Mouse (Mus musculus): Measurements from ENCODE around the gene Jmjd1c.

Jmjd1c gene

GRCm38 (mm10) chr10:67095798-67096620 is at the start of gene Jmjd1c:
Gene Jmjd1c, plus strand, starts transcription at chr10:67096125.
- DNase-seq (ENCODE audit: low spot score in 2 of 2): peak; percentile 71 to 75

GRCm38 (mm10) chr10:67047712-67048645 is 47.9 kb upstream of the Jmjd1c start:
- no peak for DNase-seq (ENCODE audit: low spot score in 2 of 2)

DNA sequence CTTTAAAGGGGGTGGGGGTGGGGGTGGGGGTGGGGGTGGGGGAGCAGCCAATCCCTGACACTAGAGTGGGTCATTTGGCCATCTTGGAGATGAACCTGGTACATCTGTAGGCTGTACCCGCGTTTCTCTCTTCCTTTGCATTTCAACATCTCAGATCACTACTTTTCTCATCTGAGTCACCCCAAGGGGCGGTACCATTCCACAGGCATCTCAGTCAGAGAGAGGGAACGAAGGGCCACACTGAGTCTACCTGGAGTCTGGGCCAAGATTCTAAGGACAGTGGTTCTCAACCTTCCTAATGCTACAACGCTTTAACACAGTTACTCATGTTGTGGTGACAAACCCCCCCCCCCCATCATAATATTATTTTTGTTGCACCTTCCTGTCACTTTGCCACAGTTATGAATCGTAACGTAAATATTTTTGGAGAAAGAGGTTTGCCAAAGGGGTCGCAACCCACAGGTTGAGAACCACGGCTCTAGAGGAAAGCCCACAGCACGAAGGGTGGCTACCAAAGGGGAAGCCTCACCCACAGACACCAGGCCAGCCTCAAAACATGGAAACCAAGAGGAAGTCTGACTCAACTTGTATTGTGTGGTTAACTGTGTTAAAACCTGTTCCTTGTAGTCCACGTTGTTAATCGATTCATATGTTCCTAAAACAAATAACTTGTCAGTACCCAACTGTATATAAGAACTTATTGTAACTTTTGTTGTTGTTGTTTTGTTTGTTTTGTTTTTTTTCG is 46.9 kb upstream of the Jmjd1c start:
- no peak for DNase-seq (ENCODE audit: low spot score in 2 of 2)

- no peak for DNase-seq (ENCODE audit: low spot score in 2 of 2)
Measured at GRCm38 (mm10) chr10:67049621-67050020, 46.3 kb upstream of the Jmjd1c start.

DNA sequence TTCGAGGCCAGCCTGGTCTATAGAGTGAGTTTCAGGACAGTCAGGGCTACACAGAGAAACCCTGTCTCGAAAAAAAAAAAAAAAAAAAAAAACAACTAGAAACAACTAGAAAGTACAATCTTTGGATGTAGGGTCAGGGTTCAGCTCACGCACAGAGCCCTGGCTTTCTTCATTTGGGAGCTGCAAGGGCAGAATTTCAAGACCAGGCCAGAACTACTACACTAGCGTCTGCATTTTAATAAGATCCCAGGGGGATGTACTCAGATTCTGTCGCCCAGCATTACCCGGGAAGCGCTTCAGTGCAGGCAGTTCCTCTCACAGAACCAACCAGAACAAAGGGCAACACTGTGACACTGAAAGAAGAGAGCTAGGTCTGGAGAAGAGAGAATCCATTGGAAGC is 45.2 kb upstream of the Jmjd1c start:
- no peak for DNase-seq (ENCODE audit: low spot score in 2 of 2)

DNA sequence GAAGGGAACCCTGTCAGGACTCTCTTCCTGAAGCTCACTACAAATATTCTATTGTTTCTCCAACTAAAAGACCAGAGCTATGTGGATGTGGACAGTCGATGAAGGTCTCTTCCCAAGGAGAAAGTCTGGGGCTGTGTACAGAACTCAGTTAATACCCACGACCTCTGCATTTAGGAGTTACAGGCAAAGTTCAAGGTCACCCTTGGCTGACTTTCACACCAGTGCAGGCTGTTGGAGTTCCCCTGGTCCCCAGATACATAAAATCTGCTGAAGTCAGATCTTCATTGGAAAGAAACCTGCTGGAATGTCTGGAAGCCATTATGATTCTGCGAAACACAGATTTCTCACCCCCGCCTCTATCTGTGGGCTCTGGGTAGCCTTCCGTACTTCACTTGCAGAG is 44.5 kb upstream of the Jmjd1c start:
- no peak for DNase-seq (ENCODE audit: low spot score in 2 of 2)

DNA sequence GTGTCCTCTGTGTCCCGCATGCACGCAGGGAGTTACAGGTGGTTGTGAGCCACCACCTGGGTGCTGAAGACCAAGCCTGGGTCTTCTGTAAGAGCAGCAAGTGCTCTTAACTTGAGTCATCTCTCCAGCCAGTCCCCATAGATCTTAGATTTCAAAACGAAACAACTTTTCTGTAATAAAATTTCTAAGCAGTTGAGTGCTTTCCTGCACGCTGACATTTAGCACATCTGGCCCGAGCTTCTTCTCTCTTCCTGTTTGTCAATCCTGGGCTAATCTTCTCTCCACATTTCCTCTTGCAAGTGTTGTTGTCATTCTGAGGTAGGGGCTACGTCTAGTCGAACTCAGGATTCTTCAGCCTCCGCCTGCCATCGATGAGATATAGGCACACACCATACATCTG is 43.5 kb upstream of the Jmjd1c start:
- DNase-seq (ENCODE audit: low spot score in 2 of 2): no peak

- DNase-seq (ENCODE audit: low spot score in 2 of 2): no peak
Measured at GRCm38 (mm10) chr10:67053475-67053874, 42.5 kb upstream of the Jmjd1c start.

DNA sequence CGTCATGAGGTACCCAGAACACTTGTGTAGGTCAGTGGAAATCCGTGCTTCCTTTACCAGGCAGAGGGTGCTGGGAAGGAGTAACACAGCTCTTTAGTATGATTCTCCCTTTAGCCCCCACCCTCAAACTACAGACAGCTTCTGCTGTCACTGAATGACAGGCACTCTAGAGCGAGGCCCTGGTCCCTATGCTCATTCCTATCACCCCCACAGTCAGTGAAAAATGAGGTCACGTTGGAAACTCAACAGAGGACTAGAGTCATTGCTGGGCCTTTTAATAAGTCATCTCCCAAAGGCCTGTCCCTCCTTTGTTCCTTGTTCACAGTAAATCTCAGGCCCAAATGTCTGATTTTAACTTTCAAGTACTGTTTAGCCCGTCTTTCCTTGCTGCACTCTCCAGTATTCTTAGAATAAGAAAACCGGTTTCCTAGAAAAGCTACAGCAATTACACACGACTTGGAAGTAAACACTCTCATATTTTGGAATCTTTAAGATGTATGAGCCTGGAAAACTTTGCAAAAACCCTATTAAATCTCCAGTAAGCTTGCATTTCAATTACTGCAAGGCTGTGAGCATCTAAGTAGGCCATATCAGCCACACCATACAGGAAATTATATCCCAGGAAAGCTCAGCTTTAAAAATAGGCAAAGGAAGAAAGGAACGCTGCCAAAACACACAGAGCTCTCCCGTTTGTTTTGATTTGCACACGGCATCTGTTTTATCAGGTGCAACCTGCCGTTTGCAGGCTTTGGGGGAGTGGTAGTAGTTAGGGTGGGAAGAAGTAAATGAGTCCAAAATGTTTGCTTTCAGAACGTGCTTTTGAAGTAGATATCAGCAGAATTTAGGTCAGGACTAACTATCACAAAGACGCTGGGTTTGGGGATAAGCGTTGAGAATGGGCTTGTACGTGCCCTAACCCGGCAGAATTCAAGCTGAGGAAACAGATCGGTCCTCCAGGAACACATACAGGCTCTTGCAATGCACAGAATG is 39.8 kb upstream of the Jmjd1c start:
- DNase-seq (ENCODE audit: low spot score in 2 of 2): no peak

- DNase-seq (ENCODE audit: low spot score in 2 of 2): no peak
Measured at GRCm38 (mm10) chr10:67057208-67057607, 38.7 kb upstream of the Jmjd1c start.

- DNase-seq (ENCODE audit: low spot score in 2 of 2): no peak
Measured at GRCm38 (mm10) chr10:67057696-67058095, 38.2 kb upstream of the Jmjd1c start.

DNA sequence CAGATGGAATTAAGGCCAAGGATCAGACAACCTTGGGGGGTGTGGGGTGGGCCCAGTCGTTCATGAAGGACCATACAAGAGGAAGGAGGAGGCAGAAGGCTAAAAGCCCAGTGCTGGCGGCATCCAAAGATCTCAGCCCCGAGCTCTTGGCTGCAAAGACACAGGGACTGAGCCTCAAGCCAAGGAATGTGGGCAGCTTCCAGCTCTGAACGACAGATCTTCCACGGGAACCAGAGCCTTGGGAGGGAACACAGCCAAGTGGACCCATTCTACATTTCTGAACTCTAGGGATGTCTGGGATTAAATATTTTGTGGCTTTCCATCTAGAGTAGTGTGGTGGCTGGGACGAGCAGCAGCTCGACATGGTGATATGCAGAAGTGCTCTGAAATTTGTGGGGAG is 37.6 kb upstream of the Jmjd1c start:
- DNase-seq (ENCODE audit: low spot score in 2 of 2): no peak

DNA sequence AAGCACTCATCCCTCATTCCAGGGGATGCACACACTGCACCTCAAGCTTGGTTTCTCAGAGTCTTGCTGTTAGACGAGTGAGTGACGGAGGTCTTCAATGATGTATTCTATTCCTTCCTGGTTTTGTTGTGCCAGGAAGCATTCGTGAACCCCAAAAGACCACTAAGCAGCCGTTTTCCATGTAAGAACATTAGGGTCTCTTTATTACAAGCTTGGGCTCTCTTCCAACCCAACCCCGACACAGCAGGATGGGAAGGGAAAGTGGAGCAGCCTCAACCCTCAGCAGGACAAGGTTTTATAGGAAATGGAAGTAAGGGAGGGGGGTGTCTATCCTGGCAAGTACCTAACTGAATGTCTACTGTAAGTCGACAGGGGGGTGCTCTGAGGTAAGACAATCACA is 37.2 kb upstream of the Jmjd1c start:
- DNase-seq (ENCODE audit: low spot score in 2 of 2): no peak

DNA sequence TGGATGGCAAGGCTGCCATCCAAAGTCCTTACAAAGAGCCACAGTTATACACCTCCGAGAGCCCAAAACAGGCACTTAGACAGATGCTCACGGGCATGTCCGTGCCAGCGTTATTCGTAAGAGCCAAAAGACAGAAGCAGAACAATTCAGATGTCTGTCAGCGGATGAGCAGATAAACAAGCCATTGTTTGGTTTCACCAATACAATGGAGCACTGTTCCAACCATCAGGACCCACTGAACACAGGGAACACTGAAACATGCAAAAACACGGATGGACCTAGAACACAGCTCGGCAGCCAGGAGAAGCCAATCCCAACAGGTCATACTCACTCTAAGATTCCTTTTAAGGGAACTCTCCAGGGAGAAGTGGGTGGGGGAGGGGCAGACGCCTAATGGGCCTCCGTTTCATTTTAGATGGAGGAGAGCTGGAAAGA is 34.5 kb upstream of the Jmjd1c start:
- no peak for DNase-seq (ENCODE audit: low spot score in 2 of 2)

GRCm38 (mm10) chr10:67061823-67062222 is 34.1 kb upstream of the Jmjd1c start:
- DNase-seq (ENCODE audit: low spot score in 2 of 2): no peak

DNA sequence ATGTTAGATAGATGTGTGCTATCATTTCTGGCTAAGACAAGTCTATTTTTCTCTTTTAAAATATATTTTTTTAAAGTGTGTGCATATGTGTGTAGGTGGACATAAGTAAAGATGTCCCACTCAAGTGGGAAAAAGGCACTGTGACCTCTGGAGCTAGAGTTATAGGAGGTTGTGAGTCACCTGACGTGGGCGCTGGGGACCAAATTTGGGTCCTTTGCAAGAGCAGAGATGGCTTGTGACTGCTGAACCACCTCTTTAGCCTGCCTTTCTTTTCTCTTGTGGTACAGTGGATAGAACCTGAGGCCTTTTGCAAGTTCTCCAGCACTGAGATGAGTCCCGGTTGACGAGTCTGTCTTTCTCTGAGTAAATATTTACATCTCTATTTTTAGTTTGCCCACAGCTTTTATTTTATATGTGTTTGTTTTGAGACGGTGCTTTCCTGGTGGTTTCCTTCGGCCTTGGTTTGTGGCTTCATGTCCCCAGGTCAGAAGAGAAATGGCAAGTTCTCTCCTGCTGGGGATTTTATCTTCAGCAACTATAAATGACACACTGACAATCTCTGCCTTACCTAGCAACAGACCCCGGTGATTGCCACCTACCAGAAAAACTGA is 30.5 kb upstream of the Jmjd1c start:
- DNase-seq (ENCODE audit: low spot score in 2 of 2): no peak

GRCm38 (mm10) chr10:67065927-67066326 is 30.0 kb upstream of the Jmjd1c start:
- no peak for DNase-seq (ENCODE audit: low spot score in 2 of 2)

GRCm38 (mm10) chr10:67066421-67066820 is 29.5 kb upstream of the Jmjd1c start:
- DNase-seq (ENCODE audit: low spot score in 2 of 2): no peak

DNA sequence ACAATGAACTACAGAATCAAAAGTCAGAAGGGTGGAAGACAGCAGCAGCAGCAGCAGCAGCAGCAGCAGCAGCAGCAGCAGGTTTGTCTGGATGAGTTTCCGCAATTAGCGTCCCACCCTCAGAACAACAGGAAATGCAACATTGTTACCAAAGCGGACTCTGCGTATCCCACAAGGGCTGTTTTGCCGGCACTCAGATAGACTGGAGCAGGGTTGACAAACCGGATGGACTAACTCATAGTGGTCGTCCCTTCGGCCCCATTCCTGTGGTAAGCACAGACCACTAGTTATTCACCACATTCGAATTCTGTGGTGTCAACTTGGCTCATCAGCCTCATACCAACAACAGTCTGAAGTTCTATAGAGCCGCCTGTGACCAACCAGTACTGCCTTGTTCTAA is 26.9 kb upstream of the Jmjd1c start:
- DNase-seq (ENCODE audit: low spot score in 2 of 2): no peak

DNA sequence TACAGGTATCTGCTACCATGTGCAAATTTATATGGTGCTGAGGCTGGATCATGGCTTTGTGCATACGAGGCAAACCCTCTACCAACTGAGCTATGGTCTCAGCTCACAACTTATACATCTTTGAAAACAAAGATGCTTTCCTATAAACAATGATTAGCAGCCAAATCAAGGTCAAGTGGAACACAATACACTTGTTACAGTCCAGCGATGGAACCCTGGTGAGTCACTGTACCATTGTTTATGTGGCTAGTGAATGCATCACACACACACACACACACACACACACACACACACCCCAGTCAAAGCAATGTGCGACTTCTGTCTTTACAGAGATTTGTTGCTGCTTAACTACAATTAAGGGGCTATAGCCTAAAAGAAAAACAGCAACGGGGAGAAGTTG is 24.5 kb upstream of the Jmjd1c start:
- no peak for DNase-seq (ENCODE audit: low spot score in 2 of 2)
